Mouse (Mus musculus) right cerebral cortex, postnatal 25 days (tissue): Measurements from ENCODE around the gene Ldlrad3.
A peak's percentile ranks its signal among the peaks of the same experiment; 100 is the strongest.

Experiments
- DNase-seq: peaks from one replicate; pipeline ENCODE4 v3.0.0; 2022

The Ldlrad3 gene

GRCm38 (mm10) chr2:102113801-102114200 lies 72.4 kb downstream of the Ldlrad3 start:
- no peak for DNase-seq

- no peak for DNase-seq
These were observed 72.9 kb downstream of the Ldlrad3 start for GRCm38 (mm10) chr2:102113323-102113722.

GRCm38 (mm10) chr2:102111906-102112499 lies 74.2 kb downstream of the Ldlrad3 start:
- DNase-seq = no peak

GRCm38 (mm10) chr2:102110306-102110705 lies 75.9 kb downstream of the Ldlrad3 start:
- DNase-seq = no peak

- no peak for DNase-seq
These were observed 78.9 kb downstream of the Ldlrad3 start for GRCm38 (mm10) chr2:102107280-102107679.

GRCm38 (mm10) chr2:102106728-102107127 lies 79.5 kb downstream of the Ldlrad3 start:
- DNase-seq = no peak

GRCm38 (mm10) chr2:102105454-102105853 lies 80.7 kb downstream of the Ldlrad3 start:
- no peak for DNase-seq

- DNase-seq = peak; percentile 70
These were observed 82.2 kb downstream of the Ldlrad3 start for GRCm38 (mm10) chr2:102103955-102104354.

- DNase-seq = no peak
These were observed 85.7 kb downstream of the Ldlrad3 start for GRCm38 (mm10) chr2:102100490-102100889.

GRCm38 (mm10) chr2:102099702-102100450 lies 86.3 kb downstream of the Ldlrad3 start:
- DNase-seq = no peak

GRCm38 (mm10) chr2:102099261-102099660 lies 86.9 kb downstream of the Ldlrad3 start:
- DNase-seq = no peak

- no peak for DNase-seq
These were observed 91.4 kb downstream of the Ldlrad3 start for GRCm38 (mm10) chr2:102094773-102095172.

GRCm38 (mm10) chr2:102094281-102094680 lies 91.9 kb downstream of the Ldlrad3 start:
- no peak for DNase-seq

- no peak for DNase-seq
These were observed 93.6 kb downstream of the Ldlrad3 start for GRCm38 (mm10) chr2:102092579-102092978.

- DNase-seq = peak; percentile 67
These were observed 94.5 kb downstream of the Ldlrad3 start for GRCm38 (mm10) chr2:102091516-102092350.

GRCm38 (mm10) chr2:102087787-102088186 lies 98.4 kb downstream of the Ldlrad3 start:
- no peak for DNase-seq

- DNase-seq = no peak
These were observed 99.6 kb downstream of the Ldlrad3 start for GRCm38 (mm10) chr2:102086583-102086982.

GRCm38 (mm10) chr2:102082782-102083181 lies 103.4 kb downstream of the Ldlrad3 start:
- DNase-seq = no peak

GRCm38 (mm10) chr2:102077554-102077953 lies 108.6 kb downstream of the Ldlrad3 start:
- peak; percentile 66 for DNase-seq

GRCm38 (mm10) chr2:102076237-102076636 lies 109.9 kb downstream of the Ldlrad3 start:
- DNase-seq = no peak

- DNase-seq = no peak
These were observed 112.7 kb downstream of the Ldlrad3 start for GRCm38 (mm10) chr2:102073266-102074037.

GRCm38 (mm10) chr2:102072859-102073258 lies 113.3 kb downstream of the Ldlrad3 start:
- DNase-seq = no peak
